Mouse (Mus musculus) spleen, postnatal 10 days (tissue): ENCODE results near the gene Ctbp1.
A peak's percentile ranks its signal among the peaks of the same experiment; 100 is the strongest.

Source experiments
- DNase-seq, 2 experiments: peaks; one replicate each; pipeline ENCODE4 v3.0.0; 2021 to 2022; ENCODE audit warnings: low spot score in 2 of 2

Ctbp1 gene

GRCm38 (mm10) chr5:33244377-33244920 is 30.3 kb downstream of the Ctbp1 start:
- no peak for DNase-seq

GRCm38 (mm10) chr5:33239934-33240333 is 34.9 kb downstream of the Ctbp1 start:
- no peak for DNase-seq

GRCm38 (mm10) chr5:33239111-33239714 is 35.6 kb downstream of the Ctbp1 start:
- no peak for DNase-seq

DNA sequence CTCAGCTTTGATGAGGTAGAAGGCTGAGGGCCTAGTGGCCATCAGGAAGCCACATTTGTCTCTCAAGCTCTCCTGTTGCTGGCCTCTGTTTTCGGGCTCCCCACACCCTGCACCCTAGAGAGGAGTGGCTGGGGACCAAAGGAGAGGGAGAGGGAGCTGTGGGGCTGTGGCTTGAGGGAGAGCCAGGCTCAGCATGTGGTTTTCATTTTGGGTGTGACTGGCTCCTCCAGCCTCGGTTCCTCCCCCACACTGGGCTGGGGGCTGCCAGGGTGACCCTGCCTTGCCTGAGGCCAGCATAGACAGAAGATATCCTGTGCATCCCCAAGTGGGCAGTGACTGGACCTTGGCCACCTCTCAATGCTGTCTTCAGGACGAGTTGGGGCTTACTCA is 36.5 kb downstream of the Ctbp1 start:
- no peak for DNase-seq

- DNase-seq: no peak
These were observed 37.1 kb downstream of the Ctbp1 start for GRCm38 (mm10) chr5:33237600-33238255.

DNA sequence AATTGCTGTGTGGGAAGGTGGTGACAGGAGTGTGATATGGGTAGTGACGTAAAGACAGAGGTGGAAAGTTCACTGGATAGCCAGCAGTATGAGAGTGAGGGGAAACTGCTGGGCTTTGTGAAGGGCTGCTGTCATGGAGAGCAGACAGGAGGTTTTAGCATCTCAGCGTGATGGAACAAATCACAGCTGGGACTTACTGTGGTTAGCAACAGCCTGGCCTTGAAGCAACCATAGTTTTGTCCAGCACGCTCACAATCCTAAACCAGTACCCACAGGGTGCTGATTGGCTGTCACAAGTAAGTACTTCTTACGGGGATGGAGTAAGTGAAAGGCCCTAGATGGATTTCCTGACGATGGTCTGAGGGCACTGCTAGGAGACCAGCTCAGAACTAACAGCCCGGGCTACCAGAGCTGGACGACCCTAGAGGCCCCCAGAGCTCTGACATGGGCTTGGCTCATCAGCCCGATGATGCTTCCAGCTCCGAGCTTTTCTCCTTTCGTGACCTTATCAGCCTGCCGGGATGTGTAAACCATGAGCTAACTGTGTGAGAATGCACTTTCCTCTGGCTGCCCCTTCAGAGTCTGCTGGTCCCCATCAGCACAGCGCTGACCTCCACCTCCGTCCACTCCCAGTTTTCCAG is 40.3 kb downstream of the Ctbp1 start:
- DNase-seq: no peak

DNA sequence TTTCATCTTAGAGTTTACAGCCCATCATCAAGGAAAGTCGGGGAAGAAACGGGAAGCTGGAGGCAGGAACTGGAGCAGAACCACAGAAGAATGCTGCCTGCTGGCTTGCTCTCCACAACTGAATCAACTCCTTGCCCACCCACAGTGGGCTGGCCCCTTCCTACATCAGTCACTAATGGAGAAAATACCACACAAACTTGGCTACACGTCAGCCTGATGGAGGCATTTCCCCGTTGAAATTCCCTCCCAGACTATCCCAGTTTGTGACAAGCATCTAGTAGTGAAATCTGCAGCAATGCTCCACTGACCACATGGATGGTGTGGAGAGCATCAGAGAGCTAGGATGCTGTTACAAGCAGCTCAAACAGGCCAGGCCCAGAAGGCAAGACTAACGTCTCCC is 42.0 kb downstream of the Ctbp1 start:
- no peak for DNase-seq

- no peak for DNase-seq
These were observed 44.5 kb downstream of the Ctbp1 start for GRCm38 (mm10) chr5:33230285-33230684.

DNA sequence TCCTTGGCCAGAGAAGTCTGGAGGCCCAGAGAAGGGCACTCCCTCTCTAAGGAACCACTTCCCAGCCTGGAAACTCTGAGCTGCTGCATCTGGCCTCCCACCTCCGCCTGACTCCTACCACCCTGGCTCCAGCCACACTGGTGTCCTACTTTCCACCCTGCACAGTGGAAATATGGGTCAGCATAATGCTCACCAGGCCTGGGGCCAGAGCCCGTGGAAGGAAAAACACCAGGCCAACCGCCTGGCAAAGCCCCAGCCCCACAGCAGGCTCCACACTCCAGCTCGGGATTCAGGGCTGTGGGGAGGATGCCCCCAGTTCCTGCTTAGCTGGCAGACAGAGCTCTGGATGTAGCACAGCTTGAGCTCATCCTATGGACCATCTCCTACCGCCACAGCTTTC is 46.4 kb downstream of the Ctbp1 start:
- DNase-seq: no peak

DNA sequence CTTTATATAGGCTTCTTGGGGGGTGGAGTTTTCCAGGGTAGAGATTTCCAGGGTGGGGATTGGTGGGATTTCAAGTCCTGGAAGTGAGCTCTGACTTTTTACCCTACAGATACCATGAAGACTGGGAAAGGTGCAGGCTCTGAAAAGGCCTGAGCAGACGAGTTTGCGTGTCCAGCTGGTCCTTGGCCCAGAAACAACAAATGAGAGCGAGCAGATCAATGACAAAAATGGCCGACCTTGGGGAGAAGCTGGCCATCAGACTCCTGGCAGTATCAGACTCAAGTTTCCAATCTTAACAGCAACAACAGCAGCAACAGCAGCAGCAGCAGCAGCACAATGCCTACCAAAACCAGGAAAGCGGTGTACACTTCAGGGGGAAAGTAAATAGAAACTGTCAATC is 49.1 kb downstream of the Ctbp1 start:
- DNase-seq: no peak

- DNase-seq: no peak
These were observed 50.3 kb downstream of the Ctbp1 start for GRCm38 (mm10) chr5:33224491-33224890.

GRCm38 (mm10) chr5:33222841-33223744 is 51.7 kb downstream of the Ctbp1 start:
- DNase-seq: no peak

- no peak for DNase-seq
These were observed 52.4 kb downstream of the Ctbp1 start for GRCm38 (mm10) chr5:33222389-33222788.

- DNase-seq: peak in 1 of 2 experiments; percentile 8
These were observed 54.3 kb downstream of the Ctbp1 start for GRCm38 (mm10) chr5:33220350-33221044.

DNA sequence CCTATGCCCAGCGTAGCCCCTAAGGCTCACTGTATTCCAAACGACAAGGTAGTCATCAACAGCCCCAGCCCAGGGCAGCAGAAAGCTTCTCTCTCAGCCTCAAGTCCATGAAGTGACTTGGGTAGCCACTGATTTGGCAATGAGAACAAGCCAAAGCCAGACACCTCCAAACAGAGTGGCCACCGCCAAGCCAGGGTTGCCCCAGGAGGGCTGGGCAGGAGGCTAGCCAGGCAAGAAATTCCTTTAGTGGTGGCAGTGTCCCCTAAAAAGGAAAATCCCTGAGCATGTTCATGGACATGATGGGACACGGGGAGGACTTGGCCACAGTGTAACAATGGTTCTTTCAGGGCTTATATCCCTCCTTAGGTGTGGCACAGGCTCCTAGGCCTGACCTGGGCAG is 55.0 kb downstream of the Ctbp1 start:
- DNase-seq: no peak

DNA sequence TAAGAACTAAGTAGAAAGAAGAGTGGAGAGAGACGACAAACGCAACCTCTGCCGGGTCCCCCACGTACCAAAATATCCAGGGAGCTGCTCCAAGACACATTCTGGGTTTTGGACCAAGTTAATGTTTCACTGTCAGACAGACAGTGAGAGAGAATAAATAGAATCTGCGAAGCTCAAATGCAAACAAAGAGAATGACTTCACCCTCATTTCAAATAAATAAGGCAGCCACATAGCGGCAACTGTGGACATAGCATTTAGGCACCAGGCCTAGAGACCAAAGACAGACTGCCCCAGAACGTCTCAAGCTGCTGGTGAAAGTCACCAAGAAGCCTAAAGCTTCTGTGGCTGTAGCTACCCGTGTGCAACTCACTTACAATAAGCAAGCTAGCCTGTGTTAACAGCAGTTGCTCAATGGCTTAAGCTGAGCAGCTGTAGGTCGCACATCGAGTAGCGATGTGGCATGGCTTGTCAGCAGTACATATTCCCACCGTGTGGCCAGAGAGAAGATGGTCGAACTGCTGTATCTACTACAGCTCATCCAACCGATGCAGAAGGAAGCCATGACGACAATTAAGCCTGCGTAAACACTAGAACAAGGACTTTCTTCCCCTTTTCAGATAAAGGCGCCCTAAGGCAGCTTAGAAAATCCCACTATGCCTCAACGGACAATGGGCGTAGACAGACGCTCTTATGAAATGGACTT is 55.9 kb downstream of the Ctbp1 start:
- no peak for DNase-seq

- no peak for DNase-seq
These were observed 56.7 kb downstream of the Ctbp1 start, which contains the start of gene Spon2 for GRCm38 (mm10) chr5:33218081-33218480. Spon2 (minus strand) TSS chr5:33218455.

DNA sequence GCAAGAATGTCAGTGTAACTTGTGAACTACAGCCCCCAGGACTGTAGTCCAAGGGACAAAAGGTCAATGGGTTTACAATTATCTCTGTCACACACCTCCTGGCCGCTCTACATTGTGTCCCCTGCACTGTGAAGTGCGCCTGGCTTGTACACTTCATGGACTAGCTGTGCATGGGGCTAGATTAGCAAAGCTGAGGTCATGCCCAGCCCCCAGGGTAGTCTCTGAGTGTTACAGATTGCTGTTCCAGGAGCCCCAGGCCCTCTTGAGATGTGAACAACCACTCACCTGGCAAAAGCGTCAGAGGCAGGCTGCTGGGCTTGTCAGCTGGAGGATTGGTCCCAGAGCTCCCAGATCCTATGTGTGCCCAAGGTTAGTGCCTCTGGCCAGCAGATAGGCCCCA is 57.1 kb downstream of the Ctbp1 start:
- no peak for DNase-seq

DNA sequence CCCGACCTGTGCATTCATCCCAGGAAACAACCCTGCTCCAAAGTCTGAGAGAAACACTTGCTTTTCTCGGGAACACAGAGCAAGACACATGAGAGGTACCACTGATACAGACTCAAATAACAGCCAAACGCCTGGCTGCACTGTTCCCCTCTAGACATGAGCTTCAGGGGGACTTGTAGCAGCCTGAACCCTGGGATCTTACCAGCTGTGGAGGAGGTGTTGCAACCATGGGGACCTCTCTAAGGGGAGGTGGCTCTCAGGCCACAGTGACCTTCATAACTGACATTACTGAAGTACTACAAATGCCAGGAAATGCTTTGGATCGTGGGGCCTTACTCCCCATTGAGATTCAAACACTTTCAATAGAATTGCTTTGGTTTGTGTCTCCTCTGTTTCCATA is 60.1 kb downstream of the Ctbp1 start:
- DNase-seq: no peak

DNA sequence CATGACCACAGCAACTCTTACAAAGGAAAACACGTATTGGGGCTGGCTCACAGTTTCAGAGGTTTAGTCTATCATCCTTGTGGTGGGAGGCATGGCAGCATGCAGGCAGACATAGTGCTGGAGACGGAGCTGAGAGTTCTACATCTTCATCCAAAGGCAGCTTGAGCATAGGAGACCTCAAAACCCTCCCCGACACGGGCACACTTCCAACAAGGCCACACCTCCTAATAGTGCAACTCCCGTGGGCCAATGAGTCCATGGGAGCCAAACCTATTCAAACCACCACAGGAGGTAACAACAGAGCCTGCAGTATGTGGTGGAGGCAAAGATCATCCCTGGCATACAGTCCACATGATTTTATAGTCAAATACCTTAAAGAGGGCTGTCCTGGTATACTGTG is 63.5 kb downstream of the Ctbp1 start:
- no peak for DNase-seq

DNA sequence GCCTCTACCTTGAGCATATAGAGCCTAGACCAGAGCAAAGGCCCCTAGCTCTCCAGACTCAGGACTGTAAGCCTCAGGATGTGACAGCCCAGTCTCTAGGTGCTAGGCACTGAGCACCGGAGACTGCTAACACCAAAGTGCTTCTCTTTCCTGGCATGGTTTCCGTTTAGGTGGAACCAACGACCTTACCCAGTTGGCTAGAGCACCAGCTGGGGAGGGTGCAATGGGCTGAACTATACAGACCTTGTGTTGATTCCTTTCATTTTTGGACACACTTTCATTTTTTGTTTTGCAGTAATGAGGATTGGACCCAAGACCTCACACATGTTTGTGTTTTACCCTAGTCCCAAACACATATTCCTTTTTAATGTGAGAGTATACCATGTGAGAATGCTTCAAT is 64.3 kb downstream of the Ctbp1 start:
- no peak for DNase-seq
